Mouse (Mus musculus): ENCODE measurements at regions not wholly inside any gene's neighbourhood (a gene's known extent, or its start where the extent isn't known, plus 50 kb on each side); places are given as distances from the start of the nearest gene placed in this dataset.

GRCm38 (mm10) chr8:34331673-34332072 is 220.1 kb upstream of the Gm10131 start:
- TF ChIP-seq CTCF (IDR thresholded peaks at IDR 0.05; ENCODE audit: low read depth, low read length) = no peak
- TF ChIP-seq POLR2A (IDR thresholded peaks at IDR 0.05; ENCODE audit: borderline replicate concordance, low read depth, low read length) = no peak
